Mouse (Mus musculus): ENCODE results near the gene Oxsm. TPM values are rescaled to one million over a fixed set of nuclear protein-coding genes. Genes with fewer than 3 reads are reported as not detected.

The Oxsm gene
- polyA plus RNA-seq, 1 experiment from 2014 or later, result 3.3 TPM

GRCm38 (mm10) chr14:16244370-16244769 lies 5.2 kb downstream of the Oxsm start:
- peaks cover 11% of the 10 kb centered on the region for H3K4me1 ChIP-seq (replicated peaks; ENCODE audit: control insufficient read depth, insufficient read depth, low read length)
- no peak for TF ChIP-seq CTCF (IDR thresholded peaks at IDR 0.05; ENCODE audit: low read depth)
- peak overlapping the region; percentile 74 for H3K4me2 ChIP-seq (replicated peaks; ENCODE audit: low read depth)
- no peak overlapping the region for H3K4me3 ChIP-seq (ENCODE audit: low read depth, low read length)
- WGBS, result 55% methylated on average over 2 of the region's 2 CpGs
- no peaks in the 10 kb centered on the region for H3K9me3 ChIP-seq (ENCODE audit: control insufficient read depth)
- peak overlapping the region; percentile 94 for H3K27ac ChIP-seq (ENCODE audit: low read depth, low read length)
- no peaks in the 10 kb centered on the region for H3K27me3 ChIP-seq (replicated peaks; ENCODE audit: control insufficient read depth, insufficient read depth, low read length)
- H3K9ac ChIP-seq (ENCODE audit: low read depth, low read length), result no peak overlapping the region
- peaks cover 6% of the 10 kb centered on the region for H3K36me3 ChIP-seq (ENCODE audit: control insufficient read depth, insufficient read depth)
- no peak for ATAC-seq

- peak; percentile 34 for ATAC-seq
- H3K4me1 ChIP-seq (replicated peaks; ENCODE audit: control insufficient read depth, insufficient read depth, low read length), result peaks cover 11% of the 10 kb centered on the region
Observed at GRCm38 (mm10) chr14:16243603-16244209, 5.9 kb downstream of the Oxsm start.

DNA sequence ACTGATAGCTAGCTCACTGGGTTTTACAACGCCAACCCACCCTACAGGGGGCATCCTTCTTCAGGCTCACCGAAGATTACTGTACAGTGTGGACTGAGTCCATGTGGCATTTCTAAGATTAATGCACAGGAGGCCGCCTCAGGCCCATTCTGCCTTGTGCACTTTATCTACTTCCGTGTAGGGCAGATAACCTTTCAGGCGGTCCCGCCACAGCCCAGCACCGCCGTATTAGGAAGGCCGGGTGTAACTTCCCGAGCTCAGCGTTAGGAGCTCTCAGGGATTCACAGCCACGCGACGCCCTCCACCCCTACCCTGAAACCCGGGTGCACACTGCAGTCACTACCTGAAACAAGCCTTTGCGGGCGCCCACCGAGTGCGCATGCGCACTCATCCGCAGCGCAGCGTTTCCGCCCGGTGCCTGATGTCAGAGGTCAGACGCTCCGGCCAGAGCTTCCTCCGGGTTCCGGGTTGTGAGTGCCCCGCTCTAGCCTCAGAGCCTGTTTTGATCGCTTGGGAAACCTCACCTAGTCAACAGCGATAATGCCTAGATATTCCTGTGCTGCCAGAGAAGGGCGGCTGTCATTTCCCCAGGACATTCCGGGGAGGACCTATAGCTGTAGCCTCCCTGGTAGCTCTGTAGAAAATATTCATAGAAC lies 6.5 kb downstream of the Oxsm start:
- peak; percentile 87 for ATAC-seq
- Histone ChIP-seq H3K9me3 (ENCODE audit: control insufficient read depth) (no peaks in the 10 kb centered on the region), H3K4me1 (replicated peaks; ENCODE audit: control insufficient read depth, insufficient read depth, low read length) (peaks cover 11% of the 10 kb centered on the region), H3K27ac (ENCODE audit: low read depth, low read length) (peak overlapping the region; percentile 94), H3K4me3 (ENCODE audit: low read depth, low read length) (peak overlapping the region; percentile 54), H3K4me2 (replicated peaks; ENCODE audit: low read depth) (peak overlapping the region; percentile 74), H3K9ac (ENCODE audit: low read depth, low read length) (peak overlapping the region; percentile 62), H3K27me3 (replicated peaks; ENCODE audit: control insufficient read depth, insufficient read depth, low read length) (no peaks in the 10 kb centered on the region), H3K36me3 (ENCODE audit: control insufficient read depth, insufficient read depth) (peaks cover 6% of the 10 kb centered on the region)
- 1% methylated on average over 34 of the region's 34 CpGs for WGBS
- peak; percentile 61 for TF ChIP-seq CTCF (IDR thresholded peaks at IDR 0.05; ENCODE audit: low read depth)

More at GRCm38 (mm10) chr14:16243603-16244209, 5.9 kb downstream of the Oxsm start:
- no peaks in the 10 kb centered on the region for H3K9me3 ChIP-seq (ENCODE audit: control insufficient read depth)
- H3K9ac ChIP-seq (ENCODE audit: low read depth, low read length), result peak overlapping the region; percentile 62
- WGBS, result 2% methylated on average over 10 of the region's 10 CpGs
- no peaks in the 10 kb centered on the region for H3K27me3 ChIP-seq (replicated peaks; ENCODE audit: control insufficient read depth, insufficient read depth, low read length)
- peaks cover 6% of the 10 kb centered on the region for H3K36me3 ChIP-seq (ENCODE audit: control insufficient read depth, insufficient read depth)
- H3K4me3 ChIP-seq (ENCODE audit: low read depth, low read length), result peak overlapping the region; percentile 54
- peak overlapping the region; percentile 94 for H3K27ac ChIP-seq (ENCODE audit: low read depth, low read length)
- TF ChIP-seq CTCF (IDR thresholded peaks at IDR 0.05; ENCODE audit: low read depth), result no peak
- H3K4me2 ChIP-seq (replicated peaks; ENCODE audit: low read depth), result peak overlapping the region; percentile 74

DNA sequence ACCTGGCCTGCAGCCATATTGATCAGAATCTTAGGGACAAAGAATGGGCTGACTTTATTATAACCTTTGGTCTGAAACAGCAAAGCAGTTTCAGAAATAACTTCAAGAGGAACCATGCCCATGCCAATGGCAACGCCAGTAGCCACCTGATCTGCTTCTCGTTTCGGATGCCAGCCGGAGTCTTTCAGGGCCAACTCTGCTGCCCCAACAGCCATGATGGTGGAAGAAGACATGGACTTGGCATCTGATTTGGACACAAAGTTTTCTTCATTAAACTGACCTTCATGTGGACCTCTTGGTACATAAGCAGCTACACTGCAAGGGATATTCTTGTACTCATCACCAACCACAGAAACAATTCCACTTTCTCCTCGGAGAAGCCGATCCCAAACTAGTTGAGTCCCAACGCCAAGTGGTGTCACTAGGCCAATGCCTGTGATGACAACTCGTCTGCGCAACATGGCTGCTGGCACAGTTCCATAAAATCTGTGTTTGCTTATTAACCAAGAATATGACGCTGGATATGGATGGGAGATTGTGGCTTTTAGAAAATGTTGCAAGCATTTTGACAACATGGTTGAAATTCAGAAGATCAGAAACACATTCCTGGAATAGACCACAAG lies 7.3 kb downstream of the Oxsm start:
- H3K4me3 ChIP-seq (ENCODE audit: low read depth, low read length), result no peak overlapping the region
- H3K4me2 ChIP-seq (replicated peaks; ENCODE audit: low read depth), result peak overlapping the region; percentile 74
- H3K27me3 ChIP-seq (replicated peaks; ENCODE audit: control insufficient read depth, insufficient read depth, low read length), result no peaks in the 10 kb centered on the region
- H3K36me3 ChIP-seq (ENCODE audit: control insufficient read depth, insufficient read depth), result peaks cover 6% of the 10 kb centered on the region
- 0 out of 2 replicates have a peak, but pooled peaks have one; percentile 6 for ATAC-seq
- H3K9me3 ChIP-seq (ENCODE audit: control insufficient read depth), result no peaks in the 10 kb centered on the region; the same call in 1 of the 2 replicates
- WGBS, result 84% methylated on average over 10 of the region's 10 CpGs
- no peak for TF ChIP-seq CTCF (IDR thresholded peaks at IDR 0.05; ENCODE audit: low read depth)
- peak overlapping the region; percentile 94; the same call in 1 of the 2 replicates for H3K27ac ChIP-seq (ENCODE audit: low read depth, low read length)
- peaks cover 11% of the 10 kb centered on the region for H3K4me1 ChIP-seq (replicated peaks; ENCODE audit: control insufficient read depth, insufficient read depth, low read length)
- H3K9ac ChIP-seq (ENCODE audit: low read depth, low read length), result peak overlapping the region; percentile 62; the same call in 1 of the 2 replicates

DNA sequence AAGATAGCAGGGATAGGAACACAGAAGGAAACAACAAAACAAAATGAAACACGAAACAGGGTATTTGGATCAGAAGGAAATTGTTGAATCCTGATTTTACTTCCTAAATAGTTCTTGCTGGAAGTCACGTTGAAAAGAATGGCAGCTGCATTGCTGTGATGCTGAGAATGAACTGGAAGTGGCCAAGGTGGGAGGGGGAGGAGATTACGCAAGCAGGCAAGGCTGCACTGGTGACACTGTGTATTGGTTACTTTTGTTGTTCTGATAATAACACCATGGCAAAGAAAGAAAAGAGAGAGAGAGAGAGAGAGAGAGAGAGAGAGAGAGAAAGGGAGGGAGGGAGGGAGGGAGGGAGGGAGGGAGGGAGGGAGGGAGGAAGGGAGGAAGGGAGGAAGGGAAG lies 13.1 kb downstream of the Oxsm start:
- TF ChIP-seq CTCF (IDR thresholded peaks at IDR 0.05; ENCODE audit: low read depth), result no peak
- no peak overlapping the region for H3K9ac ChIP-seq (ENCODE audit: low read depth, low read length)
- 68% methylated on average over 3 of the region's 3 CpGs for WGBS
- H3K4me2 ChIP-seq (replicated peaks; ENCODE audit: low read depth), result no peak overlapping the region
- H3K4me1 ChIP-seq (replicated peaks; ENCODE audit: control insufficient read depth, insufficient read depth, low read length), result no peaks in the 10 kb centered on the region
- H3K36me3 ChIP-seq (ENCODE audit: control insufficient read depth, insufficient read depth), result peaks cover 3% of the 10 kb centered on the region
- no peak overlapping the region for H3K27ac ChIP-seq (ENCODE audit: low read depth, low read length)
- H3K27me3 ChIP-seq (replicated peaks; ENCODE audit: control insufficient read depth, insufficient read depth, low read length), result no peaks in the 10 kb centered on the region
- H3K4me3 ChIP-seq (ENCODE audit: low read depth, low read length), result no peak overlapping the region
- ATAC-seq, result no peak
- H3K9me3 ChIP-seq (ENCODE audit: control insufficient read depth), result no peaks in the 10 kb centered on the region; the same call in 1 of the 2 replicates

GRCm38 (mm10) chr14:16233515-16233914 lies 16.1 kb downstream of the Oxsm start:
- no peaks in the 10 kb centered on the region for H3K27me3 ChIP-seq (replicated peaks; ENCODE audit: control insufficient read depth, insufficient read depth, low read length)
- H3K9ac ChIP-seq (ENCODE audit: low read depth, low read length), result no peak overlapping the region
- H3K4me2 ChIP-seq (replicated peaks; ENCODE audit: low read depth), result no peak overlapping the region
- no peaks in the 10 kb centered on the region; the same call in 1 of the 2 replicates for H3K9me3 ChIP-seq (ENCODE audit: control insufficient read depth)
- H3K36me3 ChIP-seq (ENCODE audit: control insufficient read depth, insufficient read depth), result no peaks in the 10 kb centered on the region
- ATAC-seq, result no peak
- 41% methylated on average over 1 of the region's 1 CpGs for WGBS
- TF ChIP-seq CTCF (IDR thresholded peaks at IDR 0.05; ENCODE audit: low read depth), result no peak
- no peak overlapping the region for H3K4me3 ChIP-seq (ENCODE audit: low read depth, low read length)
- no peaks in the 10 kb centered on the region for H3K4me1 ChIP-seq (replicated peaks; ENCODE audit: control insufficient read depth, insufficient read depth, low read length)
- no peak overlapping the region for H3K27ac ChIP-seq (ENCODE audit: low read depth, low read length)

All from intestine, postnatal 0 days (tissue).